Mouse (Mus musculus) midbrain, embryonic 14.5 days (tissue): ENCODE data around the gene Galm. TPM values are rescaled to one million over a fixed set of nuclear protein-coding genes. Genes with fewer than 3 reads are reported as not detected.
A peak's percentile ranks its signal among the peaks of the same experiment; 100 is the strongest.

ENCODE experiments used
- ATAC-seq: fragments of 200-750 bp; cut with Nextera tagmentation; 2 replicates; pipeline ENCODE4 v1.8.0; 2017; ENCODE audit warnings: moderate number of reproducible peaks, moderate library complexity; ENCODE audit not compliant: low FRiP score, low TSS enrichment
- DNase-seq: peaks from one replicate; pipeline ENCODE4 v3.0.0-alpha.2; 2015
- H3K27ac ChIP-seq: fragments of 300-500 bp; sonication (generic); replicated peaks from 2 replicates; pipeline ENCODE4 v1.5.1; 2014; ENCODE audit warnings: mild to moderate bottlenecking, low read depth, low read length, moderate library complexity
- H3K27me3 ChIP-seq: fragments of 300-500 bp; sonication (generic); 2 replicates; pipeline ENCODE4 v1.6.1; 2014; ENCODE audit warnings: low read length, control low read depth, mixed read lengths; ENCODE audit not compliant: control insufficient read depth, insufficient read depth
- H3K36me3 ChIP-seq: fragments of 300-500 bp; sonication (generic); 2 replicates; pipeline ENCODE4 v1.6.1; 2014; ENCODE audit warnings: low read length, control low read depth; ENCODE audit not compliant: control insufficient read depth, insufficient read depth
- H3K4me1 ChIP-seq: fragments of 300-500 bp; sonication (generic); 2 replicates; pipeline ENCODE4 v1.6.1; 2014; ENCODE audit warnings: mild to moderate bottlenecking, antibody characterized with exemption, low read length, control low read depth; ENCODE audit not compliant: control insufficient read depth, insufficient read depth
- H3K4me2 ChIP-seq: fragments of 300-500 bp; sonication (generic); 2 replicates; pipeline ENCODE4 v1.6.1; 2014; ENCODE audit warnings: mild to moderate bottlenecking, low read length, moderate library complexity
- H3K4me3 ChIP-seq: fragments of 300-500 bp; sonication (generic); replicated peaks from 2 replicates; pipeline ENCODE4 v1.5.1; 2014; ENCODE audit warnings: low read depth, low read length
- H3K9ac ChIP-seq: fragments of 300-500 bp; sonication (generic); replicated peaks from 2 replicates; pipeline ENCODE4 v1.6.1; 2014; ENCODE audit warnings: mild to moderate bottlenecking, low read length, moderate library complexity
- H3K9me3 ChIP-seq: fragments of 300-500 bp; sonication (generic); 2 replicates; pipeline ENCODE4 v1.6.1; 2016; ENCODE audit warnings: low read length, control low read depth, mixed read lengths; ENCODE audit not compliant: control insufficient read depth
- WGBS: fragments of 180-500 bp; shearing (Covaris S2); extraction: QIAGEN DNeasy Blood & Tissue Kit; methylation state at CpG from one replicate; pipeline ENCODE4 v1.1.7; 2014; 5-methylcytosine and 5-hydroxymethylcytosine counted together
- polyA plus RNA-seq: library from polyadenylated mRNA; unstranded; fragments of >200 nt; fragmentation: Nextera tagmentation; extraction: Ambion mirVana; gene quantifications from 2 replicates; pipeline ENCODE4 v1.2.1, GENCODE M21; 2014

The Galm gene
- 0.63 and 1.6 TPM in 2 replicates for polyA plus RNA-seq

DNA sequence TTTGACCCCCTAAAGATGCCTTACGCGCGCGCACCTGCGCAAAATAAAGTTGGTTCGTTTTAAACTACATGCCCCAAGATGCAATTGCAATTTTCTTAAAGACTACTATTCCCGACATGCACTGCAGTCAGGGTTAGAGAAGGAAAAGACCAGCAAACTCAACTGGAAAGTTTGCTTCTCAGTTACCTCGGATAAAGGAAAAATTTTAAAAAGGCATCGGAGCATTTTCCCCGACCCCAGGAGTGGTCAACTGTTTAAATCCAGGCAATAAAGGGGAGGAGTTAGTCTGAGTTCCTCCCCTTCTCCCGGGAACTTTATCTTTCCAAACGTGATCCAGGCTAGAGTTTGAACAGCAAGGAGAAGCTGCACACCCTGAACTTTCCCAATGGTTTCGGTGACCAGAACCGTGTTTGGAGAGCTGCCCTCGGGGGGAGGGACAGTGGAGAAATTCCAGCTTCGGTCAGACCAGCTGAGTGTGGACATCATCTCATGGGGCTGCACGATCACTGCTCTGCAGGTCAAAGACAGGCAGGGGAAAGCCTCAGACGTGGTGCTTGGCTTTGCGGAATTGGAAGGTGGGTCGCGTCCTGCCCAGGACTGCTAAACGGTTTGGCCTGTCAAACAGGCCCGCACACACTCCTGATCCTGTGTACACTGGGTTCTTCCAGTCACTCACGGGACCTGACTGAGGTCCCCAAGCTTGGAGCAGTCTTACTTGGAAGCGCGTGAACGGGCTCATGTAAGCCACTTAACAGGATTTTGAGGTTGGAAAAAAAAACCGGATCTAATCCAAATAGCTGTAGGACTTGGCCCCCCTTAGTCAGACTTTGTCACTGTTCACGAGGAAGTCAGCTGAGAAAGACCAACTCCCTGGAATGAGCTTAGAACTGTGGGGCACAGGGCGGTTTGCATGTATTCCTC is at the start of gene Galm:
Gene Galm, plus strand, starts transcription at position 141 of the 921 bp plus-strand sequence.
- ATAC-seq (peak; percentile 71; the same call in 1 of the 2 replicates), DNase-seq (peak; percentile 80)
- no peaks in the 10 kb centered on the region for H3K36me3 ChIP-seq
- no peaks in the 10 kb centered on the region for H3K27me3 ChIP-seq
- H3K27ac ChIP-seq: no peak within 1 kb of the TSS
- H3K9me3 ChIP-seq: no peaks in the 10 kb centered on the region
- peak within 1 kb of the TSS; percentile 36; the same call in 1 of the 2 replicates for H3K9ac ChIP-seq
- peaks cover 10% of the 10 kb centered on the region; the same call in 1 of the 2 replicates for H3K4me1 ChIP-seq
- peak within 1 kb of the TSS; percentile 38 for H3K4me3 ChIP-seq
- WGBS: 2% methylated on average over 30 of the region's 30 CpGs
- H3K4me2 ChIP-seq: peak within 1 kb of the TSS; percentile 75

DNA sequence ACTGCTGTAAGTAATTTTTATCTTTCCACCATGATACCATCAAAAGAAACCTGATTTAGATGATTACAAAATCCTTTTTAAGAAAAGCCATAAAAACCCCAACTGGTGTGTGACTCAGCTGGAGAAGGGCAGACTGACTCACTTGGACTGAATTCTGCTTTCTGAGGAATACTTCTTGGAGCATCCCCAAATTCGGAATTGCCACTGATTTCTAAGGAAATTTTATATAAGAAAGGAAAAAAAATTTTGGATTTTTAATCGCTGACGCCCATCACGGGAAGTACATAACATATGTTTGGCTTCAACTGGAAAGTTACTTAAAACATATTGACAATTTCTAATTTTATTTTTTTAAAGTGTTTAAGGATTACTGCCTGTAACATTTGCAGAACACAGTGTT is 48.5 kb upstream of the Galm start:
- Histone ChIP-seq H3K4me2 (no peak overlapping the region), H3K9ac (no peak overlapping the region), H3K4me1 (no peaks in the 10 kb centered on the region), H3K36me3 (no peaks in the 10 kb centered on the region), H3K27ac (no peak overlapping the region), H3K27me3 (no peaks in the 10 kb centered on the region), H3K9me3 (no peaks in the 10 kb centered on the region), H3K4me3 (no peak overlapping the region)
- 92% methylated on average over 4 of the region's 4 CpGs for WGBS
- no peak for ATAC-seq
- no peak for DNase-seq

DNA sequence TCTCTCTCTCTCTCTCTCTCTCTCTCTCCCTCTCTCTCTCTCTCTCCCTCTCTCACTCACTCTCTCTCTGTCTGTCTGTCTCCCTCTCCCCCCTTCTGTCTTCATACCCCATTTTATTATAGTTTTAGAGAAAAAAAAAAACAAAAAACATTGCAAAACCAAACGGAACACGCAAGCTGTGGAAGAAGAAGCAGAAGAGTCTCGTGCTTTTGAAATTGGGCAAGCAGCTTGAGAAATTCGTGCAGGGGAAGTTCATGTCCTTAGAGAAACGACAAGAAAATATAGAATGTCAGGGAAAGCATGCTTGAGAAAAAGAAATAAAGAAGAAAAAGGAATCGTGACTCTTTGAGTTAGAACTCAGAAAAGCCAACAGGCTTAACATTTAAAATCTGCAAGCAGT is 44.0 kb upstream of the Galm start:
- 77% methylated on average over 6 of the region's 6 CpGs for WGBS
- no peak for ATAC-seq

DNA sequence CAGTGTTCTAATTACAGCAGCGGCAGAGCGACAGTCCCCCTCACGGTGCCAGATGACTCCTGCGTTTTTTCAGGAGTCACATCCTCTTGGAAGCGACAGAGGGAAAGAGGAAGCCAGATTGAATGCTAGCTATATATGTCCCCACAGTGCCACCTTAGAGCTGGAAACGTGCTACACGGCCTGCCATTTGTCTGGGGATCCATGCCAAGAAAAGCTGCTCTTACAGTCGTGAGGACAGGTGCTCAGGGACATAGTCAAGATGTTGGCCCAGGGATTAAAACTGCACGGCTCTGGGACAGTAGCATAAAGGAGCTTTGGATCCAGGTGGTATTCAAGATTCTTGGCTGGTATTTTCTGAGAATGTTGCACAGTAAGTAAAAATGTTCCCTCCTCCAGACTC is 42.8 kb upstream of the Galm start:
- Histone ChIP-seq H3K4me3 (no peak overlapping the region), H3K27ac (no peak overlapping the region), H3K4me1 (no peaks in the 10 kb centered on the region), H3K27me3 (no peaks in the 10 kb centered on the region), H3K9ac (no peak overlapping the region), H3K4me2 (no peak overlapping the region), H3K36me3 (no peaks in the 10 kb centered on the region), H3K9me3 (no peaks in the 10 kb centered on the region)
- 80% methylated on average over 9 of the region's 9 CpGs for WGBS
- ATAC-seq (no peak), DNase-seq (no peak)

More for the DNA sequence above, 44.0 kb upstream of the Galm start:
- Histone ChIP-seq H3K4me2 (no peak overlapping the region), H3K4me1 (no peaks in the 10 kb centered on the region), H3K27ac (no peak overlapping the region), H3K9me3 (no peaks in the 10 kb centered on the region), H3K36me3 (no peaks in the 10 kb centered on the region), H3K27me3 (no peaks in the 10 kb centered on the region), H3K9ac (no peak overlapping the region), H3K4me3 (no peak overlapping the region)
- no peak for DNase-seq

DNA sequence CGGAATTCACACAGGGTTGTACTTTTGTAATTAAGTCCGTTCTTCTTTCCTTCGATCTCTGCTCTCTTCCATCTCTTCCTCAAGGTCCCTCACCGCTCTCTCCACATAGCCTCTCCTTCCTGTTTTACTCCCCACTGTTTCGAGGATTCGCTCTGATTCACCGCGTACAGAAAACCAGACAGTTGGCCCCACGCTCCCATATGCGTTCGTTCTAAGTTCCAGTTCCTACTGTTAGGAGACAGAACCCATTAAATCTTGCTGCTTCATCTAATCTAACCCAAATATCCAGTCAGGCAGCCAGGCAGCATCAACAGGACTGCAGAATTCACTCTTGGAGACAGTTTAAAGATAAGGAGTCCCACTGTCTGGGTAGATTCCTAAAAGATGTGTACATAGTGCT is 40.7 kb upstream of the Galm start:
- Histone ChIP-seq H3K27me3 (no peaks in the 10 kb centered on the region), H3K4me1 (no peaks in the 10 kb centered on the region), H3K4me3 (no peak overlapping the region), H3K4me2 (no peak overlapping the region), H3K36me3 (no peaks in the 10 kb centered on the region), H3K9ac (no peak overlapping the region), H3K27ac (no peak overlapping the region), H3K9me3 (no peaks in the 10 kb centered on the region)
- no peak for ATAC-seq
- 92% methylated on average over 11 of the region's 11 CpGs for WGBS
- no peak for DNase-seq

DNA sequence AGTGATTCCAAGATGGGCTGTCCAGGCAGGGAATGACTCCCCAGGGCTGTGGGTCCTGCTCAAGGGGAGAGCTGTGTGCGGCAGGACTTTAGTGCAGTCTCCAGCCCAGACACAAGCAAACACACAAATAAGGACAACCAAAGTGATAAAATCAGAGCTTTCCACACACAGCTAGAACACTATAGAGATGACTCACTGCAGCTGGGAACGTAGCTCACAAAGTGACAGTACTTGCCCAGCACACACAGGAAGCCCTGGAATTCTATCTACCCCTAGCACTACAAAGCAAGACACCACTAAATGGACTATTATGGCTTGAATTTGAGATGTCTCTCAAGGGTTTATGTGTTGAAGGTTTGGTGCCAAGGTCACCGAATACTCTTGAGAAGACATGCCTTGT is 39.1 kb upstream of the Galm start:
- Histone ChIP-seq H3K9me3 (no peaks in the 10 kb centered on the region), H3K4me1 (no peaks in the 10 kb centered on the region), H3K36me3 (no peaks in the 10 kb centered on the region), H3K4me2 (no peak overlapping the region), H3K27ac (no peak overlapping the region), H3K4me3 (no peak overlapping the region), H3K27me3 (no peaks in the 10 kb centered on the region), H3K9ac (no peak overlapping the region)
- WGBS: 93% methylated on average over 3 of the region's 3 CpGs
- DNase-seq: no peak
- ATAC-seq: no peak

DNA sequence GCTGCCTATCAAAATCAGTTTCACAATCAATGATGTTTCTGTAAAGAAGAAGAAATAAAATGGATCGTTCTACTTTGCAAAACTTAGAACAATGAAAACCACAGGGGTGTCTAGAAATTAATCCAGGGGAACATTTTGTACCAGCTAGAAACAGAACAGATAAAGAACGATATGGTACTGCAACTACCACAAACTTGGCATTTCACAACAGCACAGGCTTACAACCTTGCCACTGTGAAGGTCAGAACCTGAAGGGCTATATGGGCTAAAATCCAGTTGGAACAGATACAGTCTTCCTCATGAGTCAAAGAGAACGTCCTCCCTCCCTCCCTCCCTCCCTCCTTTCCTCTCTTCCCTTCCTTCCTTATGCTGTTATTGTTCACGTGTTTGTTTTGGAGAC is 36.7 kb upstream of the Galm start:
- ATAC-seq (no peak), DNase-seq (no peak)
- no peak overlapping the region for H3K9ac ChIP-seq
- no peak overlapping the region for H3K4me3 ChIP-seq
- no peaks in the 10 kb centered on the region for H3K9me3 ChIP-seq
- H3K27me3 ChIP-seq: no peaks in the 10 kb centered on the region
- WGBS: 85% methylated on average over 4 of the region's 4 CpGs
- no peak overlapping the region for H3K4me2 ChIP-seq
- no peak overlapping the region for H3K27ac ChIP-seq
- no peaks in the 10 kb centered on the region for H3K36me3 ChIP-seq
- H3K4me1 ChIP-seq: peaks cover 1% of the 10 kb centered on the region; the same call in 1 of the 2 replicates

DNA sequence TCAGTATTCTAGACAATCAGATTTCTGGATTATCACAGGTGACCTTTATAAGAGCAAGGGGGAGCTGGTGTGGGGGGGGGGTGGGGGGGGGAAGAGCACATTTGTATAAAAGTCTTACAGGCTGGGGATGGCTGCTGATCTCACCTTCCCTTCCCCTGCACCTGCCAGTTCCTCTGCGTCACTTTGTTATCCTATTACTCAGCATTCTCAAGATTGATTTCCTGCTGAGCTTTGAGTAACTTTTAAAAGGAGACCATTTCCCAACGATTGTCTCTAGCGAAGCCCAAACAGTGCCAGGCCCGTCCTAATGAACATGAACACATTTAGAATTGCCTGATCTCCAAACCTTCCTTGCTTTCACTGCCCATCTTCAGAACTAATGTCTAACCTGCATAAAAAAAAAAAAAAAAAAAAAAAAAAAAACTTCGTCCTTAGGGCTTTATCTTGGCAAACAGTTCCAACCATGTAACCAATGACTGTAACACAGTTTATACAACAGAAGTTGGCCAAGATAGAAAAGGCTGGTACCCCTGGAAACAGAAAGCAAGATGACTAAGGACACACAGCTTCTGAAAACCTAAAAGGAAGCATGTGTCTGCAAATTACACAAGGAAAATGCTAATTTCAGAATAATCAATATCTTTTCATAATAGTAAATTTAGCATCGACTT is 35.3 kb upstream of the Galm start:
- Histone ChIP-seq H3K9me3 (no peaks in the 10 kb centered on the region), H3K4me1 (peaks cover 13% of the 10 kb centered on the region), H3K27ac (no peak overlapping the region), H3K4me3 (no peak overlapping the region), H3K27me3 (no peaks in the 10 kb centered on the region), H3K36me3 (no peaks in the 10 kb centered on the region), H3K9ac (no peak overlapping the region), H3K4me2 (no peak overlapping the region)
- ATAC-seq: no peak
- WGBS: 58% methylated on average over 6 of the region's 6 CpGs
- no peak for DNase-seq
